In genomic region chr11:54264542-54264941, GRCm38 (mm10) we compare ENCODE assay signal across 9 mouse cellular contexts. TPM values are rescaled to one million over a fixed set of nuclear protein-coding genes. Genes with fewer than 3 reads are reported as not detected.
DNase-seq lines count a peak whose midpoint lies in the region; ATAC-seq and TF ChIP-seq lines count a peak whose summit lies in the region.
"Had no signal": no experiment of that assay in that cellular context is flagged by ENCODE, and none has a peak within 500 bp of the region (broad histone marks: within the 10 kb centered on the region; RNA-seq: fewer than 3 reads in every experiment).

No protein-coding gene starts in this region.

- H3K9ac ChIP-seq in midbrain, embryonic 16.5 days (ENCODE audit: low read depth, low read length): no peak overlapping the region
- H3K9ac ChIP-seq: midbrain, embryonic 12.5 days had no signal

- intact Hi-C loops in heart, postnatal 10 days (cut with DNase I): loop anchor here (5.0 kb wide), 2 partner anchors 273 to 517 kb away; no protein-coding TSS in a partner anchor
- intact Hi-C loops in left cerebral cortex, postnatal 4 days (cut with DNase I): no loop called here

- H3K9me3 ChIP-seq in midbrain, embryonic 10.5 days (replicated peaks): no peaks in the 10 kb centered on the region
- H3K9me3 ChIP-seq in midbrain, embryonic 16.5 days (replicated peaks; ENCODE audit: control insufficient read depth, low read length, poor library complexity, severe bottlenecking): peaks cover 5% of the 10 kb centered on the region; the same call in 1 of the 2 replicates
- H3K9me3 ChIP-seq: midbrain, embryonic 12.5 days had no signal

- TF ChIP-seq POLR2A in cerebellum, adult 2 months (IDR thresholded peaks at IDR 0.05; ENCODE audit: borderline replicate concordance, insufficient read depth, low read length): no peak

- no peaks in the 10 kb centered on the region for H3K27me3 ChIP-seq in midbrain, embryonic 10.5 days (ENCODE audit: low read depth, poor library complexity, severe bottlenecking)
- no peaks in the 10 kb centered on the region for H3K27me3 ChIP-seq in midbrain, embryonic 16.5 days (ENCODE audit: control insufficient read depth, insufficient read depth, low read depth, low read length)
- no peaks in the 10 kb centered on the region for H3K27me3 ChIP-seq in Patski
- H3K27me3 ChIP-seq in cerebellum, adult 2 months (ENCODE audit: control insufficient read depth, insufficient read depth, low read length): no peaks in the 10 kb centered on the region
- H3K27me3 ChIP-seq: midbrain, embryonic 12.5 days had no signal

- no peaks in the 10 kb centered on the region for H3K36me3 ChIP-seq in midbrain, embryonic 10.5 days
- H3K36me3 ChIP-seq in midbrain, embryonic 16.5 days (ENCODE audit: control insufficient read depth, insufficient read depth, low read length): no peaks in the 10 kb centered on the region
- H3K36me3 ChIP-seq: midbrain, embryonic 12.5 days had no signal

- H3K4me2 ChIP-seq in midbrain, embryonic 16.5 days (ENCODE audit: low read length): no peak overlapping the region
- H3K4me2 ChIP-seq: midbrain, embryonic 12.5 days had no signal

- no peak overlapping the region for H3K27ac ChIP-seq in midbrain, embryonic 10.5 days (replicated peaks)
- no peak overlapping the region for H3K27ac ChIP-seq in midbrain, embryonic 16.5 days (ENCODE audit: low read length)
- H3K27ac ChIP-seq in cerebellum, adult 2 months (ENCODE audit: insufficient read depth, low read length): no peak overlapping the region
- H3K27ac ChIP-seq: midbrain, embryonic 12.5 days had no signal

- ATAC-seq in midbrain, embryonic 16.5 days: no peak
- no peak for ATAC-seq in Patski

- POLR2A ChIA-PET in Patski (lab: Charles Lee): no interaction called here

- in situ Hi-C loops in Patski (cut with MboI; ENCODE audit: low pct_unique_long_range_greater_than_20kb): loop anchor here (25.0 kb wide), 1 partner anchor 527 kb away; no protein-coding TSS in a partner anchor

- no peaks in the 10 kb centered on the region for H3K4me1 ChIP-seq in midbrain, embryonic 10.5 days
- H3K4me1 ChIP-seq in midbrain, embryonic 16.5 days (ENCODE audit: control insufficient read depth, insufficient read depth, low read length): no peaks in the 10 kb centered on the region
- H3K4me1 ChIP-seq in cerebellum, adult 2 months (ENCODE audit: control insufficient read depth, insufficient read depth, low read length): no peaks in the 10 kb centered on the region
- H3K4me1 ChIP-seq: midbrain, embryonic 12.5 days had no signal

- no peak overlapping the region for H3K4me3 ChIP-seq in midbrain, embryonic 10.5 days
- H3K4me3 ChIP-seq in midbrain, embryonic 16.5 days (ENCODE audit: low read depth, low read length): no peak overlapping the region
- no peak overlapping the region for H3K4me3 ChIP-seq in cerebellum, adult 2 months (replicated peaks; ENCODE audit: insufficient read depth, low read depth, low read length)
- H3K4me3 ChIP-seq: midbrain, embryonic 12.5 days had no signal

- CTCF ChIA-PET in Patski (lab: Charles Lee): interaction anchor here (0.7 to 1.5 kb wide), 5 partner anchors 10 to 261 kb away, joined by 3 to 4 read pairs (median 4); no protein-coding TSS in a partner anchor

- DNase-seq in midbrain, embryonic 10.5 days (ENCODE audit: low spot score): peak; percentile 43
- no peak for DNase-seq in Patski (ENCODE audit: low read depth, low spot score)
- peak; percentile 48 to 55 for DNase-seq in cerebellum, adult 2 months
- peak; percentile 50 to 77 for DNase-seq in heart, postnatal 10 days
- peak; percentile 54 for DNase-seq in left cerebral cortex, postnatal 4 days
- DNase-seq in retina, postnatal 1 day: peak; percentile 79

- 52% methylated on average over 2 of the region's 2 CpGs for WGBS in midbrain, embryonic 10.5 days
- 47% methylated on average over 2 of the region's 2 CpGs for WGBS in midbrain, embryonic 16.5 days
- WGBS in cerebellum, adult 2 months: 51% methylated on average over 2 of the region's 2 CpGs

- peak; percentile 70 for TF ChIP-seq CTCF in Patski (IDR thresholded peaks at IDR 0.05)
- peak; percentile 74 for TF ChIP-seq CTCF in cerebellum, adult 2 months (IDR thresholded peaks at IDR 0.05; ENCODE audit: borderline replicate concordance, insufficient read depth, low read depth, low read length)

RNA-seq across cellular contexts. Expression of gene Il3, which starts 2.5 kb away (rescaled TPM):
- not detected in 2 replicates for polyA plus RNA-seq in midbrain, embryonic 10.5 days (2016; fragmentation: Nextera tagmentation; extraction: Ambion mirVana)
- polyA plus RNA-seq in midbrain, embryonic 16.5 days (2015; fragmentation: Nextera tagmentation; extraction: Ambion mirVana): not detected in 2 replicates
- polyA plus RNA-seq in Patski (2021): not detected
- not detected in 2 replicates for polyA plus RNA-seq in cerebellum, adult 2 months (2012; rRNA removed)
- total RNA-seq in heart, postnatal 10 days (2021): not detected
- not detected for total RNA-seq in left cerebral cortex, postnatal 4 days (2021)
- total RNA-seq: gastrocnemius, postnatal 36 days had no signal
- polyA plus RNA-seq: midbrain, embryonic 12.5 days had no signal

RNA-seq across cellular contexts. Expression of gene Csf2, which starts 15.1 kb away (rescaled TPM):
- polyA plus RNA-seq in midbrain, embryonic 10.5 days (2016; fragmentation: Nextera tagmentation; extraction: Ambion mirVana): not detected in 2 replicates
- not detected in 2 replicates for polyA plus RNA-seq in midbrain, embryonic 16.5 days (2015; fragmentation: Nextera tagmentation; extraction: Ambion mirVana)
- 0.17 TPM for polyA plus RNA-seq in Patski (2021)
- not detected in 2 replicates for polyA plus RNA-seq in cerebellum, adult 2 months (2012; rRNA removed)
- not detected for total RNA-seq in heart, postnatal 10 days (2021)
- total RNA-seq in left cerebral cortex, postnatal 4 days (2021): not detected
- total RNA-seq: gastrocnemius, postnatal 36 days had no signal
- polyA plus RNA-seq: midbrain, embryonic 12.5 days had no signal

RNA-seq across cellular contexts. Expression of gene Acsl6, which starts 39.1 kb away (rescaled TPM):
- polyA plus RNA-seq in midbrain, embryonic 10.5 days (2016; fragmentation: Nextera tagmentation; extraction: Ambion mirVana): 14.4 and 20.4 TPM in 2 replicates
- polyA plus RNA-seq in midbrain, embryonic 16.5 days (2015; fragmentation: Nextera tagmentation; extraction: Ambion mirVana): 46.2 and 47.0 TPM in 2 replicates
- polyA plus RNA-seq in Patski (2021): 0.42 TPM
- polyA plus RNA-seq in cerebellum, adult 2 months (2012; rRNA removed): 189 and 194 TPM in 2 replicates
- total RNA-seq in heart, postnatal 10 days (2021): under 1 TPM; 0.27 to 0.45 TPM
- 10 to 100 TPM; 89.8 to 95.8 TPM for total RNA-seq in left cerebral cortex, postnatal 4 days (2021)

Comparison
In these comparisons a context has a peak if more than half of its experiments do, and no peak if none do; other contexts are left out.
1. RNA of gene Acsl6, which starts 39.1 kb away (polyA plus RNA-seq): 189 to 194 TPM in cerebellum, adult 2 months, 46.2 to 47.0 TPM in midbrain, embryonic 16.5 days and 14.4 to 20.4 TPM in midbrain, embryonic 10.5 days; 0.42 TPM in Patski (single experiment); every median in the first group is over 10 times any median in the second.